Mouse (Mus musculus): ENCODE measurements at regions not wholly inside any gene's neighbourhood (a gene's known extent, or its start where the extent isn't known, plus 50 kb on each side); places are given as distances from the start of the nearest gene placed in this dataset.
A peak's percentile ranks its signal among the peaks of the same experiment; 100 is the strongest.

DNA sequence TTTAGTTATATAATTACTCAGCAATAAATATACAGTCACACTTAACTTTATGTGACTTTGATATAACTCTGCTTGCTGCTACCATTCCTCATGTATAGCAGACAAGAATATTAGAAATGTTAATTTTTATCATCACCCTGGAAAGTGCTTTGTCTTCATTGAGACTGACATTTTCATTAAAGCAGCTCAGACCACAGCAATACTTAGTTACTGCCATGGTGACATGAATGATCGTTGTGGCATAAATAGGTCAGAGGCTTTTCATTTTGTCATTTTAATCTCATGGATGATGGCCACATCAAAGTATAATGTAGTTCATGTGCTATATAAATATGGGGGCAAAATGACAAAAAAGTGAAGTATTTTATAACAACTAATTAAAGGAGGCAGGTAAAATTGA is 498.1 kb downstream of the Slc22a22 start:
- no peak overlapping the region for H3K4me2 ChIP-seq
- 74% methylated on average over 1 of the region's 1 CpGs for WGBS
- H3K27ac ChIP-seq (replicated peaks) = no peak overlapping the region
- no peaks in the 10 kb centered on the region for H3K27me3 ChIP-seq
- H3K4me3 ChIP-seq = no peak overlapping the region
- peaks cover 8% of the 10 kb centered on the region; the same call in 1 of the 2 replicates for H3K4me1 ChIP-seq (replicated peaks)
- H3K36me3 ChIP-seq = no peaks in the 10 kb centered on the region
- ATAC-seq (ENCODE audit: low read depth) = no peak; the same call in 1 of the 2 replicates
- no peaks in the 10 kb centered on the region for H3K9me3 ChIP-seq
- H3K9ac ChIP-seq = no peak overlapping the region

- Histone ChIP-seq H3K4me1 (replicated peaks) (peaks cover 8% of the 10 kb centered on the region; the same call in 1 of the 2 replicates), H3K4me3 (no peak overlapping the region), H3K9ac (no peak overlapping the region), H3K27me3 (no peaks in the 10 kb centered on the region), H3K9me3 (no peaks in the 10 kb centered on the region), H3K27ac (replicated peaks) (no peak overlapping the region), H3K36me3 (no peaks in the 10 kb centered on the region), H3K4me2 (no peak overlapping the region)
- no peak for ATAC-seq (ENCODE audit: low read depth)
- WGBS = 43% methylated on average over 4 of the region's 4 CpGs
Measured at GRCm38 (mm10) chr15:56975446-56976433, 501.7 kb downstream of the Slc22a22 start.

- Histone ChIP-seq H3K9me3 (no peaks in the 10 kb centered on the region), H3K4me2 (no peak overlapping the region), H3K36me3 (no peaks in the 10 kb centered on the region), H3K9ac (no peak overlapping the region), H3K27ac (replicated peaks) (no peak overlapping the region), H3K4me3 (no peak overlapping the region), H3K4me1 (replicated peaks) (no peaks in the 10 kb centered on the region), H3K27me3 (no peaks in the 10 kb centered on the region)
- ATAC-seq (ENCODE audit: low read depth) = no peak
- 82% methylated on average over 1 of the region's 1 CpGs for WGBS
Measured at GRCm38 (mm10) chr15:56970140-56970539, 507.3 kb downstream of the Slc22a22 start.

DNA sequence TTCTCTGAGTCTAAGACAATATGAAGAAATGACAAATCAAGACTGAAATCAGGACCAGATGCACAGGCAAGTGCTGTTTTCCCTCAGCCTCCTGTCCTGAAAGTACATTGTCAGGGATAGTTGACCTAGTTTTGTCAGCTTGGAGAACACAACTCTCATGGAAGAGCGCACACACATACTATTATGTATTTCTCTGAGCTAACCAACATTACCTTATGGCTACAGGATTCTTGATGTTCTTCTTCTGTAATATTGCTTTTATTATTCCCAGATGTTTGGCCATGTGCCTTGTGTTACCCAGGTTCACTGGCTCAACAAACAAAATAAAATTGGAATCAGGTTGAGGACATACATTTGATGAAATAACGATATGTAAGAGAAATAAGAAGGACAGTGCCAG is 521.1 kb downstream of the Slc22a22 start:
- Histone ChIP-seq H3K36me3 (no peaks in the 10 kb centered on the region), H3K27ac (replicated peaks) (no peak overlapping the region), H3K27me3 (no peaks in the 10 kb centered on the region), H3K9ac (no peak overlapping the region), H3K9me3 (no peaks in the 10 kb centered on the region), H3K4me1 (replicated peaks) (no peaks in the 10 kb centered on the region), H3K4me2 (no peak overlapping the region), H3K4me3 (no peak overlapping the region)
- WGBS = 93% methylated on average over 2 of the region's 2 CpGs
- no peak for ATAC-seq (ENCODE audit: low read depth)

DNA sequence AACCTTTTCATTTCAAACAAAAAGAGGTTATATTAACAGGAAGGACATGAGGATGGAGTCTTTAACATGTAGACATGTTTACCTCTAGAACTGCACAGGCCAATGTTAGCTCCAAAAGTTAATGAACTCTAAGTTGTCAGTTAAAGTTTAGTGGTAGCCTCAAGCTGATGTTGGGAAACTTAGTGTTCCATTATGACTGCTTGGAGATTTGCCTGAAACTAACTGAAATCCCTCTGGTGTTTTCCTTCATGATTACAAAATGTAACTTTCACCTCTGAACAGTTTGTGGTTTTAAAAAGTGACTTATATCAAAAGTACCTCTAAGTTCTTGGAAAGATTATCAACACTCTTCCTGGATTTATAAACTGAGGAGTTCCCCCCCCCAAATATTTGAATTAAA is 525.2 kb downstream of the Slc22a22 start:
- H3K4me2 ChIP-seq = no peak overlapping the region
- no peaks in the 10 kb centered on the region for H3K4me1 ChIP-seq (replicated peaks)
- no peaks in the 10 kb centered on the region for H3K9me3 ChIP-seq
- ATAC-seq (ENCODE audit: low read depth) = no peak
- H3K27ac ChIP-seq (replicated peaks) = no peak overlapping the region
- no peak overlapping the region for H3K9ac ChIP-seq
- no peaks in the 10 kb centered on the region for H3K27me3 ChIP-seq
- H3K4me3 ChIP-seq = no peak overlapping the region
- H3K36me3 ChIP-seq = no peaks in the 10 kb centered on the region

- ATAC-seq (ENCODE audit: low read depth) = no peak
- Histone ChIP-seq H3K4me1 (replicated peaks) (no peaks in the 10 kb centered on the region), H3K27ac (replicated peaks) (no peak overlapping the region), H3K36me3 (no peaks in the 10 kb centered on the region), H3K9me3 (no peaks in the 10 kb centered on the region), H3K4me2 (no peak overlapping the region), H3K9ac (no peak overlapping the region), H3K4me3 (no peak overlapping the region), H3K27me3 (no peaks in the 10 kb centered on the region)
- WGBS = 99% methylated on average over 2 of the region's 2 CpGs
Measured at GRCm38 (mm10) chr15:56950824-56951223, 526.6 kb downstream of the Slc22a22 start.

- H3K27me3 ChIP-seq = no peaks in the 10 kb centered on the region
- ATAC-seq (ENCODE audit: low read depth) = no peak
- no peak overlapping the region for H3K27ac ChIP-seq (replicated peaks)
- WGBS = 80% methylated on average over 1 of the region's 1 CpGs
- no peaks in the 10 kb centered on the region for H3K9me3 ChIP-seq
- no peaks in the 10 kb centered on the region for H3K4me1 ChIP-seq (replicated peaks)
- H3K9ac ChIP-seq = no peak overlapping the region
- H3K36me3 ChIP-seq = no peaks in the 10 kb centered on the region
- no peak overlapping the region for H3K4me2 ChIP-seq
- H3K4me3 ChIP-seq = no peak overlapping the region
Measured at GRCm38 (mm10) chr15:56940891-56941290, 536.5 kb downstream of the Slc22a22 start.

- no peaks in the 10 kb centered on the region for H3K27me3 ChIP-seq
- H3K36me3 ChIP-seq = no peaks in the 10 kb centered on the region
- no peak overlapping the region for H3K9ac ChIP-seq
- no peaks in the 10 kb centered on the region for H3K4me1 ChIP-seq (replicated peaks)
- H3K27ac ChIP-seq (replicated peaks) = no peak overlapping the region
- no peak overlapping the region for H3K4me3 ChIP-seq
- no peaks in the 10 kb centered on the region for H3K9me3 ChIP-seq
- H3K4me2 ChIP-seq = no peak overlapping the region
- ATAC-seq (ENCODE audit: low read depth) = no peak
Measured at GRCm38 (mm10) chr15:56896553-56896952, 580.9 kb downstream of the Slc22a22 start.

DNA sequence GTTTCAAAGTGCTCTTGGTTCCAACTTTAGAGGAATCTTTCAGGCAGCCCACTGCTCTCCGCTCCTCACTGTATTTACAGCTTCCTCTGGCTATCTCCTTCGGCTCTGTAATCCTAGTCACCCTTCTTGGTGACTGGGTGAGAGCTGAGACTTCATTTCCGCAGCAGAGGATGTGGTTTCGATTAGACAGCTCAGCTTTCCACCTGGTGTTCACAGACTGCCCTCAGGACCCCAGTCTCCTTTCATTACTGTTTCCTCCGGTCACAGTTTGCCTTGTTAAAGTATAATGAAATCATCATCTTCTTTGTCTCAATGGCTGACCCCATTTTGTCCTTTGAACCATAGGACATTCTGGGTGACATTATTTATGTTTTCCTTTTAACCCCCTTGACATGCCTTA is 595.9 kb downstream of the Slc22a22 start:
- WGBS = 23% methylated on average over 5 of the region's 5 CpGs
- peaks cover 3% of the 10 kb centered on the region; the same call in 1 of the 2 replicates for H3K9me3 ChIP-seq
- H3K27me3 ChIP-seq = no peaks in the 10 kb centered on the region
- H3K4me3 ChIP-seq = no peak overlapping the region
- no peaks in the 10 kb centered on the region for H3K36me3 ChIP-seq
- H3K4me1 ChIP-seq (replicated peaks) = no peaks in the 10 kb centered on the region
- no peak overlapping the region for H3K4me2 ChIP-seq
- no peak overlapping the region for H3K9ac ChIP-seq
- H3K27ac ChIP-seq (replicated peaks) = no peak overlapping the region
- ATAC-seq (ENCODE audit: low read depth) = no peak

GRCm38 (mm10) chr15:56865879-56866278 is 611.5 kb downstream of the Slc22a22 start:
- Histone ChIP-seq H3K4me2 (no peak overlapping the region), H3K36me3 (no peaks in the 10 kb centered on the region), H3K9ac (no peak overlapping the region), H3K27ac (replicated peaks) (no peak overlapping the region), H3K4me3 (no peak overlapping the region), H3K9me3 (no peaks in the 10 kb centered on the region), H3K27me3 (no peaks in the 10 kb centered on the region), H3K4me1 (replicated peaks) (peaks cover 15% of the 10 kb centered on the region)
- ATAC-seq (ENCODE audit: low read depth) = peak; percentile 56; the same call in 1 of the 2 replicates
- WGBS = 41% methylated on average over 6 of the region's 6 CpGs

- H3K9ac ChIP-seq = no peak overlapping the region
- H3K9me3 ChIP-seq = no peaks in the 10 kb centered on the region
- no peaks in the 10 kb centered on the region for H3K27me3 ChIP-seq
- no peak overlapping the region; the same call in 1 of the 2 replicates for H3K27ac ChIP-seq (replicated peaks)
- peaks cover 15% of the 10 kb centered on the region for H3K4me1 ChIP-seq (replicated peaks)
- peak; percentile 43; the same call in 1 of the 2 replicates for ATAC-seq (ENCODE audit: low read depth)
- no peaks in the 10 kb centered on the region for H3K36me3 ChIP-seq
- 7% methylated on average over 4 of the region's 4 CpGs for WGBS
- H3K4me3 ChIP-seq = no peak overlapping the region
- no peak overlapping the region for H3K4me2 ChIP-seq
Measured at GRCm38 (mm10) chr15:56865035-56865804, 612.2 kb downstream of the Slc22a22 start.

DNA sequence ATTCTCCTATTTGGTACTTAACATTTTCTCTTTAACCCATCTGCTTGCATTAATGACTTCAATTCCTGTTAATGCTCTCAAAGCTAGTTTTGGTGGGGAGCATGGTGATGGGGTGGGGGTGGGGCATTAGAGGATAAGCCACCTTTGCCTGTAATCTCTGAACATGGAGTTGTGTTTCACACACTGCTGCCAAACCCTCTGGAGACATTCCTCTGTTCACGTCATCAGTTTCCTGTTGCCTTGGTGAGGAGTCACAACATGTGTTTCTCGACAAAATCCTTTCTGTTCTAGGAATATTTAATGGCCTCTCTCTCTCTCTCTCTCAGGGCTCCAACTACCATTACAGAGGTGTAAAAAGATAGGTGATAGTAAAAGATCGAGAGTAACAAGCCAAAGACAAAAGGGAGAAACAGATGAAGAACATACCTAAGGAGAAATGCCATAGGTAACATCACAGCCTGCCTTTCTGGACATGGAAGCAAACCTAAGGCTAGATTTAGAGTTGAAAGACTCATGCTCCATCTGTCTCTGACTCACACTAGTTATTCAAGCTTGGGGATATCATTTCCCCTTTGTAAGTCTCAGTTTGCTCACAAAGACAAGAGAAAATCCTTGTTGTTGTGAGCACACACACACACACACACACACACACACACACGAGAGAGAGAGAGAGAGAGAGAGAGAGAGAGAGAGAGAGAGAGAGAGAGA is 618.6 kb downstream of the Slc22a22 start:
- Histone ChIP-seq H3K9me3 (no peaks in the 10 kb centered on the region), H3K9ac (no peak overlapping the region), H3K4me2 (no peak overlapping the region), H3K27ac (replicated peaks) (no peak overlapping the region), H3K27me3 (no peaks in the 10 kb centered on the region), H3K4me3 (no peak overlapping the region), H3K36me3 (no peaks in the 10 kb centered on the region), H3K4me1 (replicated peaks) (peaks cover 6% of the 10 kb centered on the region)
- WGBS = 35% methylated on average over 4 of the region's 4 CpGs
- ATAC-seq (ENCODE audit: low read depth) = no peak

All from neural tube, embryonic 13.5 days (tissue).